Mouse (Mus musculus): ENCODE data around the gene Vmn1r119.
"Not testable (repeated sequence)": the region's sequence is repeated elsewhere in the genome, so short reads cannot be mapped to it uniquely, and the experiment has no call there.

DNA sequence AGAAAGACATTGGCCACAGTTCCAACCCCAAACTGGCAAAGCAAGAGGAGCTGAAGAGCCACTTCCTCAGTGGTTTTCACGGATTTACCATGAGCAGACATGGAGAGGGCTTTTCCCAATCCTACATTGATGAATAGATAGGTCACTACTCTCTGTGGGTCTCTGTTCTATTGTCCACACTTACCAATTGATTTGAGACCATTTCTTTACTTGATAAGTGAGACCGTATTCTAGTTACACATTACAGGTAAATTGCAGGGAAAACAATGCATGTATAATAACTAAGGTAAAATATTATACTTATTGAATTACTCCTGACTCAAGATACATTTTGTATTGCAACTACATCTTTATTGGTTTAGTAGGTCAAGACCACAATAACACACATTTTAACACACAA lies at the start of gene Vmn1r119:
- not testable (repeated sequence) for TF ChIP-seq EP300, CTCF (IDR thresholded peaks at IDR 0.05; ENCODE audit: low read depth)

All from liver, embryonic 14.5 days (tissue).